Mouse (Mus musculus): ENCODE results near the gene Abca8a. TPM values are rescaled to one million over a fixed set of nuclear protein-coding genes. Genes with fewer than 3 reads are reported as not detected.

The Abca8a gene
- polyA plus RNA-seq (2012; rRNA removed; ENCODE audit: low replicate concordance) = 0.47 and 0.92 TPM in 2 replicates

DNA sequence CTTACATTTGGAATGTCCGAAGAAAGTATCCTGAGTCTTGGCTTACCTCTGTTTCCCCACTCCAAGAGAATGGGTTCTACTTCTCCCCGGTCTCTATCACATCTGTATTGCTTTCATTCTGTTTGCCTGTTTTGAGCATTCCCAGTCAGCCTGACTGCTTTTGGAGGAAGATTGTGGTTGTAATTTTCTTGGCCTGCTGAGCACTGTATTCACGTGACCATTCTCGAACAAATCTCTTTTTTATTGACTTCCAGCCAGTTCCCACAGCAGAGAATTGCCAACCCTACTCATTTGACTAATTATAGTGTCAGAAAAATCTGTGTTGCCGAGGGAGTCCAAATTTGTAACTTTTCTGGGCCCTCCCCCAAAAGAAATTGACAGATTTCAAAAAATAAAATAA lies at the start of gene Abca8a:
Gene Abca8a (minus strand): TSS at position 121 of the 400 bp plus-strand sequence.

DNA sequence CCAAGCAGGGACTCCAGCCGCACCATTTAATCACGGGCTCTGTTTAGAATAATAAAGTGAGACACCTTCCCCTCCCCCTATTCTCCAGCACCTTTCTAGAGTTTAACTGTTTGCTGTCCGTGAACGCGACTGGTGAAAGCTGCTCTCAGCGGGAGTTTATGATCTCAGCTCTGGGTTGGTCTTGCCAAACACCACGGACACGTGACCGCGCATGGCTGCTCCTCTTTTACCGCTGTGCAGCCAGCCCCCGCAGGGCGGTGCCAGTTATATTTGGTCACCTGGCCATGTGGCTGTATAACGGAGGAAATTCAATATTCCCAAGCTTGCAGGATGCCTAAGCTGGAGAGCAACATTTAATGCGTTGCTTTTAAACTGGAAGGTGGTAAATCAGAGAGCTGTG lies 100.2 kb downstream of the Abca8a start, which contains the start of gene Abca8b:
Gene Abca8b (minus strand): TSS at position 222 of the 400 bp plus-strand sequence.

Other genes starting within 250 kb of the Abca8a start
- 0.05 and 0.08 TPM in 2 replicates for gene Abca8b, start 100.1 kb downstream of the Abca8a start, polyA plus RNA-seq (2012; rRNA removed; ENCODE audit: low replicate concordance)
- 0.06 and 0.09 TPM in 2 replicates for gene Abca9, start 72.2 kb upstream of the Abca8a start, polyA plus RNA-seq (2012; rRNA removed; ENCODE audit: low replicate concordance)
- gene Abca6, start 155.8 kb upstream of the Abca8a start, polyA plus RNA-seq (2012; rRNA removed; ENCODE audit: low replicate concordance) = 0.04 TPM in 1 of 2 replicates, not detected in the other
- gene Abca5, start 241.7 kb upstream of the Abca8a start, polyA plus RNA-seq (2012; rRNA removed; ENCODE audit: low replicate concordance) = 0.06 and 0.16 TPM in 2 replicates